ENCODE assay signal across 16 mouse cellular contexts in genomic region chr6:54046884-54047747, GRCm38 (mm10). TPM values are rescaled to one million over a fixed set of nuclear protein-coding genes. Genes with fewer than 3 reads are reported as not detected.
DNase-seq lines count a peak whose midpoint lies in the region; ATAC-seq lines count a peak whose summit lies in the region.
"Had no signal": no experiment of that assay in that cellular context is flagged by ENCODE, and none has a peak within 500 bp of the region (broad histone marks: within the 10 kb centered on the region; RNA-seq: fewer than 3 reads in every experiment).

No protein-coding gene starts in this region.

- peak; percentile 80; the same call in 1 of the 2 replicates for ATAC-seq in stomach, embryonic 16.5 days (ENCODE audit: insufficient read depth, low FRiP score)
- ATAC-seq: forebrain, embryonic 14.5 days had no signal

- H3K4me1 ChIP-seq in stomach, embryonic 16.5 days (ENCODE audit: control insufficient read depth, insufficient read depth, low read length): 0 out of 2 replicates have a peak, but pooled peaks cover 5% of the 10 kb centered on the region
- H3K4me1 ChIP-seq in midbrain, embryonic 10.5 days: peaks cover 27% of the 10 kb centered on the region
- H3K4me1 ChIP-seq: embryonic facial prominence, embryonic 12.5 days; heart, embryonic 15.5 days; limb, embryonic 15.5 days had no signal

- no peak overlapping the region for H3K4me3 ChIP-seq in stomach, embryonic 16.5 days (replicated peaks; ENCODE audit: low read length)
- no peak overlapping the region for H3K4me3 ChIP-seq in midbrain, embryonic 10.5 days
- H3K4me3 ChIP-seq: embryonic facial prominence, embryonic 12.5 days; heart, embryonic 15.5 days; limb, embryonic 15.5 days; megakaryocyte, embryonic 14.5 days; myocyte had no signal

- DNase-seq in adrenal gland, adult 8-10 months: peak; percentile 25
- no peak for DNase-seq in adrenal gland, postnatal 25 days
- DNase-seq in kidney, adult 11 months: peak; percentile 49
- no peak for DNase-seq in kidney, postnatal 4 days
- peak; percentile 57 to 76 for DNase-seq in kidney, postnatal 25 days
- DNase-seq in right cerebral cortex, postnatal 36 days (ENCODE audit: low spot score in 2 of 2): no peak
- no peak for DNase-seq in midbrain, embryonic 10.5 days (ENCODE audit: low spot score)
- DNase-seq: spleen, adult 18-20 months; thymus, adult 18-20 months had no signal

- H3K27me3 ChIP-seq in stomach, embryonic 16.5 days (ENCODE audit: control insufficient read depth, insufficient read depth, low read length): no peaks in the 10 kb centered on the region
- H3K27me3 ChIP-seq in midbrain, embryonic 10.5 days (ENCODE audit: low read depth, poor library complexity, severe bottlenecking): peaks cover 17% of the 10 kb centered on the region

- no peak overlapping the region for H3K9ac ChIP-seq in stomach, embryonic 16.5 days (ENCODE audit: low read length)
- H3K9ac ChIP-seq: embryonic facial prominence, embryonic 12.5 days; heart, embryonic 15.5 days; limb, embryonic 15.5 days had no signal

- H3K9me3 ChIP-seq in stomach, embryonic 16.5 days (replicated peaks; ENCODE audit: control insufficient read depth, low read length): no peaks in the 10 kb centered on the region
- no peaks in the 10 kb centered on the region for H3K9me3 ChIP-seq in midbrain, embryonic 10.5 days (replicated peaks)
- H3K9me3 ChIP-seq: embryonic facial prominence, embryonic 12.5 days; heart, embryonic 15.5 days; limb, embryonic 15.5 days; megakaryocyte, embryonic 14.5 days had no signal

- 69% methylated on average over 11 of the region's 11 CpGs for WGBS in stomach, embryonic 16.5 days
- 86% methylated on average over 11 of the region's 11 CpGs for WGBS in midbrain, embryonic 10.5 days

- no peak overlapping the region for H3K4me2 ChIP-seq in stomach, embryonic 16.5 days (ENCODE audit: low read depth, low read length)
- H3K4me2 ChIP-seq: embryonic facial prominence, embryonic 12.5 days; heart, embryonic 15.5 days; limb, embryonic 15.5 days had no signal

- no peaks in the 10 kb centered on the region for H3K36me3 ChIP-seq in stomach, embryonic 16.5 days (ENCODE audit: control insufficient read depth, insufficient read depth, low read length)
- H3K36me3 ChIP-seq in midbrain, embryonic 10.5 days: no peaks in the 10 kb centered on the region
- H3K36me3 ChIP-seq: embryonic facial prominence, embryonic 12.5 days; heart, embryonic 15.5 days; limb, embryonic 15.5 days had no signal

- H3K27ac ChIP-seq in stomach, embryonic 16.5 days (ENCODE audit: low read length): peak overlapping the region; percentile 17; the same call in 1 of the 2 replicates
- H3K27ac ChIP-seq in midbrain, embryonic 10.5 days (replicated peaks): no peak overlapping the region
- H3K27ac ChIP-seq: embryonic facial prominence, embryonic 12.5 days; heart, embryonic 15.5 days; limb, embryonic 15.5 days had no signal

RNA-seq across cellular contexts. Expression of gene Chn2, which starts 7.8 kb away (rescaled TPM):
- 10 to 100 TPM in 2 of 4 experiments, 1 to 10 TPM in 2; 7.1 to 24.4 (median 16.6) TPM for total RNA-seq in adrenal gland, adult 8-10 months (2022)
- 4.8 and 10.4 TPM in 2 replicates for total RNA-seq in adrenal gland, postnatal 25 days (2021)
- polyA plus RNA-seq in stomach, embryonic 16.5 days (2015; fragmentation: Nextera tagmentation; extraction: Ambion mirVana): 16.2 and 17.8 TPM in 2 replicates
- polyA plus RNA-seq in midbrain, embryonic 10.5 days (2016; fragmentation: Nextera tagmentation; extraction: Ambion mirVana): 17.3 and 20.0 TPM in 2 replicates

Comparison
In these comparisons a context has a peak if more than half of its experiments do, and no peak if none do; other contexts are left out.
1. DNase-seq: peak in adrenal gland, adult 8-10 months (single experiment), kidney, adult 11 months (single experiment) and kidney, postnatal 25 days (2 of 2); none in adrenal gland, postnatal 25 days (single experiment), kidney, postnatal 4 days (0 of 2), right cerebral cortex, postnatal 36 days (0 of 2) and midbrain, embryonic 10.5 days (single experiment).